Mouse (Mus musculus): ENCODE results near the gene Naa16. TPM values are rescaled to one million over a fixed set of nuclear protein-coding genes. Genes with fewer than 3 reads are reported as not detected.

The Naa16 gene
- polyA plus RNA-seq, 1 experiment from 2014 or later: 38.9 TPM

- H3K27me3 ChIP-seq (replicated peaks): no peaks in the 10 kb centered on the region
- H3K9me3 ChIP-seq: no peaks in the 10 kb centered on the region
- no peaks in the 10 kb centered on the region for H3K36me3 ChIP-seq
- no peak overlapping the region for H3K4me2 ChIP-seq (replicated peaks)
- H3K27ac ChIP-seq: no peak overlapping the region
- H3K4me3 ChIP-seq (replicated peaks): no peak overlapping the region
- WGBS: 43% methylated on average over 1 of the region's 1 CpGs
- no peak overlapping the region for H3K9ac ChIP-seq
- H3K4me1 ChIP-seq (replicated peaks): no peaks in the 10 kb centered on the region
- no peak for ATAC-seq
Measured at GRCm38 (mm10) chr14:79393289-79393688, 2.7 kb upstream of the Naa16 start.

- Histone ChIP-seq H3K27ac (peak overlapping the region; percentile 100), H3K4me2 (replicated peaks) (peak overlapping the region; percentile 82), H3K9me3 (no peaks in the 10 kb centered on the region), H3K4me3 (replicated peaks) (peak overlapping the region; percentile 93), H3K36me3 (no peaks in the 10 kb centered on the region), H3K27me3 (replicated peaks) (no peaks in the 10 kb centered on the region), H3K4me1 (replicated peaks) (no peaks in the 10 kb centered on the region), H3K9ac (peak overlapping the region; percentile 97)
- 1% methylated on average over 16 of the region's 16 CpGs for WGBS
- peak; percentile 21 for ATAC-seq
Measured at GRCm38 (mm10) chr14:79389438-79390264, 927 bp downstream of the Naa16 start.

- Histone ChIP-seq H3K9me3 (no peaks in the 10 kb centered on the region), H3K4me3 (replicated peaks) (no peak overlapping the region), H3K27me3 (replicated peaks) (no peaks in the 10 kb centered on the region), H3K4me2 (replicated peaks) (no peak overlapping the region), H3K36me3 (no peaks in the 10 kb centered on the region), H3K4me1 (replicated peaks) (no peaks in the 10 kb centered on the region), H3K9ac (no peak overlapping the region), H3K27ac (no peak overlapping the region)
- WGBS: 89% methylated on average over 3 of the region's 3 CpGs
- no peak for ATAC-seq
Measured at GRCm38 (mm10) chr14:79388304-79388703, 2.3 kb downstream of the Naa16 start.

GRCm38 (mm10) chr14:79383120-79383519, 7.5 kb downstream of the Naa16 start:
- no peak for ATAC-seq
- H3K9me3 ChIP-seq: no peaks in the 10 kb centered on the region
- no peak overlapping the region for H3K4me2 ChIP-seq (replicated peaks)
- no peak overlapping the region for H3K9ac ChIP-seq
- H3K4me3 ChIP-seq (replicated peaks): no peak overlapping the region
- 92% methylated on average over 7 of the region's 7 CpGs for WGBS
- H3K27ac ChIP-seq: no peak overlapping the region
- H3K27me3 ChIP-seq (replicated peaks): no peaks in the 10 kb centered on the region
- H3K4me1 ChIP-seq (replicated peaks): no peaks in the 10 kb centered on the region
- peaks cover 3% of the 10 kb centered on the region; the same call in 1 of the 2 replicates for H3K36me3 ChIP-seq

DNA sequence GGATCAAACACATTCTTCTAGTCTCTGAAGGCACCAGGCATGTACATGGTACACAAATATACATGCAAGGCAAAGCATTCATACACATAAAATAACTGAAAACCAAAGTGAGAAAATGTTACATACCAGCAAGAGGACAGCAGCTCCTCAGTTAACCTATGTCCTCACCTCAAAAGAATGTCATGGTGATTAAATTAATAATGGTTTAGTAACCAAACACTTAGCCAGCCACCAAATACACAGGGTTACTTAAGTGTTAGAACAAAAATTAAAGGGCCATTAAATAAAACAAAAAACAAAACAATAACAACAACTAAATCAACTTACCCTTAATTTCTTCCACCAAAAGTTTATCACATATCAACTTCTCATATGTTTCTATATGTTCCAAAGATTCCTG, 13.5 kb downstream of the Naa16 start:
- Histone ChIP-seq H3K27ac (no peak overlapping the region), H3K27me3 (replicated peaks) (no peaks in the 10 kb centered on the region), H3K4me3 (replicated peaks) (no peak overlapping the region), H3K4me2 (replicated peaks) (no peak overlapping the region), H3K36me3 (peaks cover 3% of the 10 kb centered on the region; the same call in 1 of the 2 replicates), H3K9me3 (no peaks in the 10 kb centered on the region), H3K4me1 (replicated peaks) (no peaks in the 10 kb centered on the region), H3K9ac (no peak overlapping the region)
- no peak for ATAC-seq

DNA sequence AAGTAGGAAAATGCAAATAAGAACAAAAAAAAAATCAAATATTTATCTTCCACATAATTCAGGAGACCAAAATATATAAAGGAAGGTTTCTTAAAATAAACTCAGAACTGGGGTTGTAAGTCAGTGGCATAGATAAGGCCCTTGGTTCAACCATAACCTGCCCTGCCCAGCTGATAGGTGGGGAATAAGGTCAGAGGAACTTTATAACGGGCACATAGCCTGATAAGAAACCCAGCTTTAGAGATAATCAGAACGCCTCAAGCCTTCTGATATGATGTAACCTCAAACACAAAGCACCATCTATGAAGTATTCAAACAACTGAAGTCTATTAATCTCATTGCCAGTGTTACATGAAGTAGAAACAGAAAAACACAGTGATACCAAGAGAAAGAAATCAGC, 32.5 kb downstream of the Naa16 start:
- WGBS: 68% methylated on average over 2 of the region's 2 CpGs
- Histone ChIP-seq H3K27me3 (replicated peaks) (no peaks in the 10 kb centered on the region), H3K4me3 (replicated peaks) (no peak overlapping the region), H3K36me3 (peaks cover 13% of the 10 kb centered on the region; the same call in 1 of the 2 replicates), H3K4me1 (replicated peaks) (no peaks in the 10 kb centered on the region), H3K4me2 (replicated peaks) (no peak overlapping the region), H3K9ac (no peak overlapping the region), H3K27ac (no peak overlapping the region), H3K9me3 (no peaks in the 10 kb centered on the region)
- peak; percentile 73 for ATAC-seq

DNA sequence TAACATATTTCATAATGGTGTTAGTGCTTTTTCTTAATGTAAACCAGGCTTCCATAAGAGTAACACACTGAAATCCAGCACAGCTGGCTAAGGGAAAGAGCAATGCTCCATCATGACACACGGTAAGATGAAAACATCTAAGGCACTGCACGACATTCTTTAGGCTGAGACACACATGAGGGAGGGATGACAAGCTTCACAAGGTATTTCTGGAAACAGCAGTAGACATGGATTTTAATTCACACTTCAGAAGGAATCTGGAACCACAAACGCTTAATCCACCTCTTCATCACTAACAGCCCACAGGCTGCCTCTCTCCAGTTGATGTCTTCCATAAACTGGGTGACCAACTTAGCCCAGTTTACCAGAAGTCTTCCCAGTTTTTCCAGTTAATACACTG, 44.2 kb downstream of the Naa16 start:
- Histone ChIP-seq H3K9ac (no peak overlapping the region), H3K9me3 (no peaks in the 10 kb centered on the region), H3K36me3 (peaks cover 27% of the 10 kb centered on the region), H3K4me1 (replicated peaks) (no peaks in the 10 kb centered on the region), H3K27me3 (replicated peaks) (no peaks in the 10 kb centered on the region), H3K27ac (no peak overlapping the region), H3K4me2 (replicated peaks) (no peak overlapping the region), H3K4me3 (replicated peaks) (no peak overlapping the region)
- 75% methylated on average over 3 of the region's 3 CpGs for WGBS
- ATAC-seq: no peak

DNA sequence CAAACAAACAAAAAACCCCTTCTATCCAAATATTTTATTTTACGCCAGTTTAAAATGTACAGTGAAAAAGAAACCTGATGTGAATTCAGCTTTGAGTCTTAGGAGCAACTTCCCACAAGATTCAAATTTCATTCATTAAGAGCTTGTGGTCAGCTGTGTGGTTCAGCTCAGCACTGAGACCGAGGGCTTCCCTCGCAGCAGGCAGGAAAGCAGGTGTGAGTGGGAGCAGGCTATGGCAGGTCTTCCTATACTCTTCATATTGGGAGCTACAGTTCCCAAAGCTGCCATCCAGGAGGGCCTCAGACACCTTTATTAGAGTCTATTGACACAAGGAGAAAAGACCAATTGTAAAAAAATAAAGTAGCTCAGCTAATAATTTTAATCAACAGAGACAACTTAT, 55.0 kb downstream of the Naa16 start:
- no peak overlapping the region for H3K4me2 ChIP-seq (replicated peaks)
- peaks cover 4% of the 10 kb centered on the region; the same call in 1 of the 2 replicates for H3K4me1 ChIP-seq (replicated peaks)
- H3K36me3 ChIP-seq: peaks cover 13% of the 10 kb centered on the region
- H3K27me3 ChIP-seq (replicated peaks): no peaks in the 10 kb centered on the region
- H3K9me3 ChIP-seq: no peaks in the 10 kb centered on the region
- 92% methylated on average over 3 of the region's 3 CpGs for WGBS
- ATAC-seq: no peak
- no peak overlapping the region for H3K9ac ChIP-seq
- no peak overlapping the region for H3K27ac ChIP-seq
- H3K4me3 ChIP-seq (replicated peaks): no peak overlapping the region

GRCm38 (mm10) chr14:79331936-79332335, 58.6 kb downstream of the Naa16 start:
- Histone ChIP-seq H3K4me1 (replicated peaks) (peaks cover 4% of the 10 kb centered on the region; the same call in 1 of the 2 replicates), H3K27ac (no peak overlapping the region), H3K4me3 (replicated peaks) (no peak overlapping the region), H3K36me3 (peaks cover 9% of the 10 kb centered on the region), H3K4me2 (replicated peaks) (no peak overlapping the region), H3K9ac (no peak overlapping the region), H3K9me3 (no peaks in the 10 kb centered on the region), H3K27me3 (replicated peaks) (no peaks in the 10 kb centered on the region)
- WGBS: 71% methylated on average over 7 of the region's 7 CpGs
- 0 out of 2 replicates have a peak, but pooled peaks have one; percentile 24 for ATAC-seq

DNA sequence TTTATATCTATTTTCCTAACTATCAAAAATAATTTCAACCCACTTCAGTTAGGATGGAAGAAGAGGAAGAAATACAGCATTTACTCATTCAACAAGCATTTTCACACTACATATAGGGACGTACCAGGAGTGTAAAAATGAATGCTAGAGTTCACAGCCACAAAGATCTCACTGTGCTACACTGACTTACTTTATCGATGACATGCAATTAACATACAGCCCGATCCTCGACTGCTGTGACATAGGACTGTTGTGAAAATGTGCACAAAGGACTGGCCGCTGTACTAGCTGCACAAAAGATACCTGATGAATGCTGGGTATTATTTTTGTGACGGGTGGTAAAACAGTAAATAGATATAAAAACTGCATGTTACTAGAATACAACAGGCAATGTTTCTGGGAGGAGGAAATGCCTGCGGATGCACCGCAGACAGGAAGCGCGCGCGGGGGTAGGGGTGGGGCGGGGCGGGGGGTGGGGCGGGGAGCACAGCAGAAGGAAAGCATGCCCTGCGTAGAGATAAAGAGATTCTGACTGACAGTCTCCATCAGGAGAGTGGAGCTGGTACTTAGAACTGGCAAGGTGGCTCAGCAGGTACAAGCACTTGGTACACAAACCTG, 59.5 kb downstream of the Naa16 start:
- no peaks in the 10 kb centered on the region for H3K27me3 ChIP-seq (replicated peaks)
- H3K4me2 ChIP-seq (replicated peaks): peak overlapping the region; percentile 33; the same call in 1 of the 2 replicates
- WGBS: 40% methylated on average over 16 of the region's 16 CpGs
- H3K9me3 ChIP-seq: no peaks in the 10 kb centered on the region
- no peak overlapping the region for H3K27ac ChIP-seq
- ATAC-seq: peak; percentile 66
- H3K9ac ChIP-seq: no peak overlapping the region
- peaks cover 5% of the 10 kb centered on the region for H3K36me3 ChIP-seq
- no peak overlapping the region for H3K4me3 ChIP-seq (replicated peaks)
- peaks cover 4% of the 10 kb centered on the region; the same call in 1 of the 2 replicates for H3K4me1 ChIP-seq (replicated peaks)

DNA sequence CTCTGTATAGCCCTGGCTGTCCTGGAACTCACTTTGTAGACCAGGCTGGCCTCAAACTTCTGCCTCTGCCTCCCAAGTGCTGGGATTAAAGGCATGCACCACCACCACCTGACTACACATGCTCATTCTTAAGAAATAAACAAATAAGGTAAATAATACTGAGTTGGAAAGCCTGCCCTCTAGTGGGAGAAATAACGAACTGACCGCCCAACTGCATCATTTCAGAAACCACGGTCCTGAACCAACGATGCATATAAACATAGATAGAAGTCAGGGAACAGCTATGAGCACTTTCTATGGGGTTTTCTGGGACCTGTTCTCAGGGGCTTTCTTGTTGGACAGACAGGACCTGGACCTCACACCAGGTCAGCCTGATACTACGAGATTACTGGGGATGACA, 63.5 kb downstream of the Naa16 start:
- Histone ChIP-seq H3K4me2 (replicated peaks) (no peak overlapping the region), H3K4me1 (replicated peaks) (peaks cover 4% of the 10 kb centered on the region; the same call in 1 of the 2 replicates), H3K27ac (no peak overlapping the region), H3K27me3 (replicated peaks) (no peaks in the 10 kb centered on the region), H3K36me3 (no peaks in the 10 kb centered on the region), H3K9me3 (no peaks in the 10 kb centered on the region), H3K4me3 (replicated peaks) (no peak overlapping the region), H3K9ac (no peak overlapping the region)
- 28% methylated on average over 5 of the region's 5 CpGs for WGBS
- ATAC-seq: 0 out of 2 replicates have a peak, but pooled peaks have one; percentile 9

DNA sequence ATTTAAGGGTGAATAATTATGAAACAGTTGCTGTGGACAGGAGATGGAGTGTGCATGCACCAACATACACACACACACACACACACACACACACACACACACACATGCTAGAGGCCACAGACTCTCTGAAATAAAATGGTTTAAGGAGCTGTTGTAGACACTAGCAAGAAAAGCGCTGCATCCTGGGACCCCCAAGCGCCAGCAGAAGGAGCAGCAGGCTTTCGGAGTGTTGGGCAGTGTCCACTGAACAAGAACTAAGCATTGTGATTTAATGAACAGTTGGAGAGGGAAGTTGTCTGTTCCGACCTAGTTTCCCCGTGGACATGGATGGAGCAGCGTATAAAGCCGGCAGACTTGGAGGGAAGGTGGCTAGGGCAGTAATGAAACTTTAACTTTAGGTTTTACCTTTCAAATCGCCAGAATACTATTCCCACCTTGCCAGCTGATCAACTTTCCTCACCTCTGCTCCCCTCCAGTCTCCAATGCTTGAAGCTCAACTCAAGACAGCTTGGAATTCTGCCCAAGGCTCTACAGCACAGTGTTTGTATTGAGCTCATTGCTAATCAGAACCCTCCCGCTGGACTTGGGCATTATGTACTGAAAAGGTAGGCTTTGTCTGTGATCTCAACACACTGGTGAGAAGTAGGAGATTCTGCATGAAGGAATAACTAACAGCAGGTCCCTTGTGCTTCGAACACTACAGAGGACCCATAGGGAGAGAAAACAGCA, 66.3 kb downstream of the Naa16 start:
- H3K9ac ChIP-seq: no peak overlapping the region
- H3K4me2 ChIP-seq (replicated peaks): no peak overlapping the region
- H3K27ac ChIP-seq: no peak overlapping the region
- H3K4me3 ChIP-seq (replicated peaks): no peak overlapping the region
- no peak for ATAC-seq
- H3K4me1 ChIP-seq (replicated peaks): no peaks in the 10 kb centered on the region
- no peaks in the 10 kb centered on the region for H3K36me3 ChIP-seq
- no peaks in the 10 kb centered on the region for H3K9me3 ChIP-seq
- H3K27me3 ChIP-seq (replicated peaks): no peaks in the 10 kb centered on the region
- WGBS: 78% methylated on average over 10 of the region's 10 CpGs

Data from intestine, embryonic 15.5 days (tissue).